Mouse (Mus musculus) ZHBTc4 (cell line): ENCODE measurements around the gene Nadk2.

ENCODE experiments used
- DNase-seq: peaks from one replicate; pipeline ENCODE4 v3.0.0-alpha.2; 2011; ENCODE audit warnings: low read depth, low spot score

Gene Nadk2

DNA sequence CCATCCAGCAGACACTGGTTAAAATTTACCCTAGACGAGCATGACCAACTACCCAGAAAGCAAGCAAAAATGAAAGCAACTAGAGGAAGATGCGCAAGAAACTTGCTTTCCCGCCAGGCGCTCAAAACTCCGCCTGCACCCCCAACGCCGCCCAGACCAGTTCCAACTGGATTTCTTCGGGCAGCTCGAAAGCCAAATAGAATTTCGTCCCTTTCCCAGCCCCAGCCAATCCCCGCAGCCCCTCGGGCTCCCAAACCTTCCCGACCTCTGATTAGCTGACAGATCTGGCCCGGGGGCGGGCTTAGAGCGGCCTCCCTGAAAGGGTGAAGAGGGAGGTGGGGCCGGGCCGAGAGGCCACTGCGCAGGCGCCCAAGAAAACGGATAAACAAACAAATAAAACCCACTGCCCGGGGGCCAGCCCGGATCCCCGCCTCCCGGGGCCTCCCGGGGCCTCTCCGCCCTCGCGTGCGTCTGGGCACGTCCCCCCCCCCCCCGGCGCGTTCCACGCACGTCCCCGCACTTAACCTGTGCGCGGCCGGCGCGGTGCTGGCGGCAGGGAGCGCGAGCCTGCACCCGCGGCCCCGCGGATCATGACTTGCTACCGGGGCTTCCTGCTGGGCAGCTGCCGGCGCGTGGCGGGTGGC is at the start of gene Nadk2:
Gene Nadk2 (plus strand): TSS at position 349 of the 644 bp plus-strand sequence.
- peak; percentile 99 for DNase-seq

DNA sequence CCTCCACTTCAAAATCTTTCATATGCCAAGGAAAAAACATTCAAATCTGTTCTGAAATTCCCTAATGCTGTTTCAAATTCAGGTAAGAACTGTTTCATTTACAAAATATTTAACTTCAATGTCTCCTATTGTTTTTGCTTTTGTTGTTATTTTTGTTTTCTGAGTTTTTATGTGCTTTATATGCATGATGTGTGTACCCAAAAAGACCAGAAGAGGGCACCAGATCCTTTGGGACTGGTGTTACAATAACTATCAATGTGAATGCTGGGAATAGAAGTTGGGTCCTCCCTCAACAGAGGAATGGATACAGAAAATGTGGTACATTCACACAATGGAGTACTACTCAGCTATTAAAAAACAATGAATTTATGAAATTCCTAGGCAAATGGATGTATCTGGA is 15.4 kb upstream of the Nadk2 start:
- DNase-seq, result peak; percentile 38

DNA sequence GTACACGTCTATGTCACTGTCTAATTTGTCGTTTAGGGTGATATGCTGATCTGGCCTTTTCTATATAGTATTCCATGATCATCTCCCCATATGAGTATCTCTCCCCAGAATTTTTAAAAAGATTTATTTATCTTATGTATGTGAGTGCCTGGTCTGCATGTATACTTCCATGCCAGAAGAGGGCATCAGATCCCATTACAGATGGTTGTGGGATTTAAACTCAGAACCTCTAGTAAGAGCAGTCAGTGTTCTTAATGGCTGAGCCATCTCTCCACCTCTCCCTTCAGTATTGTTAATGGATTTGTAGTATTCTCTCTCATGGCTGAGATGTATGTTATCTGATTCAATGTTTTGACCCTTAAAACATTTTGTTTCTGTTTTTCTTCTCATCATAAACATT is 11.2 kb upstream of the Nadk2 start:
- DNase-seq, result no peak

DNA sequence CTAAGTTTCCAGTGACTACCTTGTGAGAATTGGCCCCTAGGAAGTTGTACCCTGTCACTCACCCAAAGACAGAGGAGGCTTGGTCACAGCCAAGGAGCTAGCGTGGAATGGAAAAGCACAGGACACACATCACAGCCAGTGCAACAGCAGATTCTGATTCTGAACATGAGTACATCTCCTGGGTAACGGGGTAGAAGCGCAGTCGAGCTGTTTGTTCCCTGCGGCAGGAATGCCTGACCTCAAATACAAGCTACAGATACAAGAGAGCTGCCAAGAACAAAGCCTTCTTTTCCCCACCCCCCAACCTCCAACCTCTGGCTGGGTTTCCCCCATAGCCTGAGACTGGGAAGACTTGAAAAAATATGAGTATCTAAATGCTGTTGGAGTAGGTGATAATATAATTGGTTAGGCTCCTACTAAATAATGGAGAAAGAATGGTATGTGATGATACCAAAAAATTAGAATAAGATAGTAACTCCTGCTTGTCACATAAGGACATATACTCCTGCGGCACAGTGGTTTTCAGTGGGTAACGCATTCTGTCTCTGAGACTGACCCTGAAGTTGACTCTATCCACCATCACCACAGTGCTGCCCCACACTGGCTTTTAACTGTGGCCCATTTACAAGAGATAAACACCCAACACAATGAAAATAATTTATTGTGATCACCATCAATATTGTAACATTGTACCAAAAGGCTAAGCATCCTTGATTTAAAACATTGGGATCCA is 9.7 kb upstream of the Nadk2 start:
- no peak for DNase-seq

DNA sequence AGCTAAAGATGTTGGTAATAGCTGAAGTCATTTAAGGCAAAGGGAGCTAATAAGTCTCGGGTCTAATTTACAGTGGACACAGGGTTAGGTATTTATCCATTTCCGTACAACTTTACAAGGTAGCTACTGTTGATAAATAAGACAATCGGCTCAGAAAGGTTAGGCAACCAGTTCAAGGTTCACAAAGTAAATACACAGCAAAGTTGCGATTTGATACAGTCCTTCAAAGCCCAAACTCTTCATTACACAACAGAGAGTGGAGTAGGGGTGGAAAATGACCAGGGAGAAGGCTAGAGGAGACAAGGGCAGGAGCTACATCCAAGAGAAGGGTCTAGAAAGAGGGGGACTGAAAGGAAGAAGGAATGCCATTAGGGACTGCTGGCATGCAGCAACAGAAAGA is 2.2 kb upstream of the Nadk2 start:
- no peak for DNase-seq

DNA sequence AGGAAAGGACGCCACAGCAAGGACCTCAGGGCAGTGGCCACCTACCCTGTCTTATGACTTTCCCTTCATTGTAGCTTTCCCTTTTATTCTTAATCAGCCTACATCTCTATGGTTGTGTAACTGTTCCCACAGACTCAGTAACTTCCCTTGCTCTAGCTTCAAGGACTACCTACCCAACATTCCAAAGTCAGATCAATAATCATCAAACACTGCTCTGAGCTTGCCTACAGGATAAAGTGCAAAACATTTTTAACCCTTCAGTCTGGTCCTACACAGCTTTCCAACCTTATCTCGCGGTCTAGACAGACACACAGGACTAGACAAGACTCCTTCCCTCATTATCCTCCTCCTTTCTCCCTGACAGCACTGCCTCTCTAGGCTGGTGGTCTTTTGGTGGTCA is 707 bp upstream of the Nadk2 start:
- DNase-seq, result no peak

DNA sequence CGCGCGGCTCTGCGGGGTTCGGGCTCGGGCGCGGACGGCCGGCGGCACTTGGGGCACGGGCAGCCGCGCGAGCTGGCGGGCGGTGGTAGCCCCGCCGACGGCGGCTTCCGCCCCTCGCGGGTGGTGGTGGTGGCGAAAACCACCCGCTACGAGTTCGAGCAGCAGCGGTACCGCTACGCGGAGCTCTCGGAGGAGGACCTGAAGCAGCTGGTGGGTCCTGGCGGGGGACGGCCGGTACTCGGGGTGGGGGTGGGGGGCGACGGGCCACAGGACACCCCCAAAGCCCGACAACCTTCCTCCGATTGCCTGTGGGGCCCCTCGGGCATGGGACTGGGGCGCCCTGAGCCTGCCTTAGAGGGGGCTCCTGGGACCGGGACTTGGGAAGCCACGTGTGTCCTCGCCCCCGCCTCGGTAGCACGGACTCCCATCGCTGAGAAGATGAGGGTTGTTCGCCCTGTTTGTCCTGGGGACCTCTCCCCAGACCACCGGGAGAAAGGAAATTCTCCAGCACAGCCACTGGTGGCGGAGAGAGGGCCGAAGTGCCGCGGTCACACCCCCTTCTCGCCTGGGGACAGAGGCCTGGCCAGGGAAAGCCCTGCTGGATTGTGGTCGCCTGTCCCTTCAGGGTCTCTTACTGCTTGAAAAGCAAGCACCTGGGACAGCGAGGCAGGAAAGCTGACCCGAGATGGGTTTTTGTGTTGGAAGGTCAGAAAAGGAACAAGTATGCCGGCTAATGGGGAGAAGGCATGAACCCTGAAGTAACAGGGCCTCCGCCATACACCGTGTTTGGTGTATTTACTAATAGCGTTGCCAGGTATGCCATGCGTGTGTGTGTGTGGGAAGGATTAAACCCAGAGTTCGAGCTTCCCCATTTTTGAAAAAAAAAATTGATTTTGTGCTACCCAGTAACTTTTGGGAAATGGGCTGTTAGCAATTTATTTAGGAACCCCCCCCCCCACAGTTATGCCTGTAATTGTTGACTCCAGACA is 790 bp downstream of the Nadk2 start:
- peak; percentile 58 for DNase-seq

DNA sequence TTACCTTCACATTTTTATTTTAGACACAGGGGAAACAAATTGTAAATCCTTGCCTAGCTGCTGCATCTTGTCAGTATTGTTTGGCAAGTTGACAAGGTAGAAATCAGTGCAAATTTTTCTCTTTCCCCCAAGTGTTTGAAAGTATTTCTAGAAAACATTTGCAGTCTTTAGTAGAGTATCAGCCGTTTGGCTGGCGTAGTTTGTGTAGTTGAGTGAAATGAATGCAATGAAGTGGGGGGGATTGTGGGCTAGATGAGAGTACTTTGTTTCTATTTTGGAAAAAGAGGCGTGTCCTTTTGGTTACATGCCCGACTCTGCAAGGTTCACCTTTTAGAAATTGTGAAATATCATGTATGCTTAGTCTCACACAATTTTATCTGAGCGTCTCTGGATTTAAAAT is 1.6 kb downstream of the Nadk2 start:
- DNase-seq, result no peak

DNA sequence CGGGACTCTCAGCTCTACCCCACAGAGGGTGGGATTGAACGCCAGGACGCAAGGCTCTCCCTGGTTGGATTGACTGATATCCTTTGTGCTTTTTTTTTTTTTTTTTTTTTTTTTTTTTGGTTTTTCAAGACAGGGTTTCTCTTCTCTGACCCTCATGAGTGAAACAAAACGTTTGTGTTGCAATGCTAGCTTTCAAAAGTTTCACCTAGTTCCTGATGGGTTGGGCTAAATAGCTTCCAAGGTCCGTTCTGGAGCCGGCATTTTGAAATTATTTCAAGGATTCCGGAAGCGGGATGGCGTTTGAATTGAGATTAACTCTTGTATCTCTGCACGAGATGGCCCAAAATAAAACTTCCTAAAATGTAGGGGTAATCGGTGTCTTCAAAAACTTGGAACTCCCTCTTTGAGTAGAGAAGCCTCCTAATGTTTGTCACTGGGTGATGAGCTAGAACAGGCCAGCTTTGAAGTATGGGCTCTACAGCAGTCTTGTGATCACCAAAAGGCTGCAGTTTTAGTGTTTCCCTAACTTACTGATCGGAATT is 2.1 kb downstream of the Nadk2 start:
- DNase-seq, result no peak

DNA sequence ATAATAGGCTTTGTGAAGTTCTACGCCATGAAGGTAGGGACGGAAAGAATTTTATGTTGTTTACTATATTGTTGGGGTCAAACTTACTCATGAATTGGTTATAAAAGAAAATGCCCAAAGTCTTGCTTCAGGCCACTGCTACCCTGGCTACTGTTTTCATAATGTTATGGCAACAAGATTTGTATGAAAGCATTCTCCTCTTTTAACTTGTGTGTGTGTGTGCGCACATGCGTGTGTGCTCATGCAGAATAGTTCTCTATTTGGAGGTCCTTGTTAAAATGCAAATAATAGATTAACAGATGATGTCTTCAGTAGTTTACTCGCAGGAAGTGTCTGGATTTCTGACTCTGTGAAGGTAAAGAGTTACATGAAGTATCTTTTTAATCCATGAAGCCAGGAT is 2.6 kb downstream of the Nadk2 start:
- no peak for DNase-seq

DNA sequence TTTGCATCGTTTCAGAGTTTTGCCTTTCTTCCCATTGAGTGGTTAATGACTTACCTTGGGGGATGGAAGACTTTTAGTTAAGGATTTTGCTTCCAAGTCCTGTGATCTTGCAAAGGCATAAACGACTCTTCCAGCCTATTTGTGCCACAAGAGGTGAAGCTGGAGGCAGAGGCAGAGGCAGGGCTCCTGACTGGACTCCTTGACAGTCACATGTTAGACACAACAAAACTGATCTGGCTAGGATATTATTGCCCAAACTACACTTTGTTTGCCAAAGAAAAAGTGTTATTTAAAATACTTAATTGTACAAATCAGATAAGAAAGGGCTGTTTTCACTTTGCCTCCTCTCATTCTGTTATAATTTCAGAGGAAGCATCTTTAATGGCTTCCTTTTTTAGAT is 3.1 kb downstream of the Nadk2 start:
- DNase-seq, result no peak

DNA sequence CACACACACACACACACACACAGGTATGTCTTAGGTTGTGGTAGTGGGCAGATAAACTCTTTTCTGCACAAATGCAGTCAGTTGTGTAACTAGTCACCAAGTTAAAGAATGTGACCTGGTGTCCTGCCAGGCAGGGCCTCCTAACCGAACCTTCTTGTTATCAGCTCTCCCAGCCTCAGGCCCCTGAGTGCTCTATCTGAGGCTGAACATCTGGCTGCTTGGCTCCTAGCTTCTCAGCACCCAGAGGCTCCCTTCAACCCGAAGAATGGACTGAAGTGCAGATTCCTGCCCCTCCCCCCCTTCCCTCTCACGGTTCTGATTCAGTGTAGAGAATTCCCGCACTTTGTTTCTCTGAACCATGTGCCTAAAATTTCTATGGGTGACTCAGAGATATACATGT is 3.6 kb downstream of the Nadk2 start:
- DNase-seq, result peak; percentile 46

DNA sequence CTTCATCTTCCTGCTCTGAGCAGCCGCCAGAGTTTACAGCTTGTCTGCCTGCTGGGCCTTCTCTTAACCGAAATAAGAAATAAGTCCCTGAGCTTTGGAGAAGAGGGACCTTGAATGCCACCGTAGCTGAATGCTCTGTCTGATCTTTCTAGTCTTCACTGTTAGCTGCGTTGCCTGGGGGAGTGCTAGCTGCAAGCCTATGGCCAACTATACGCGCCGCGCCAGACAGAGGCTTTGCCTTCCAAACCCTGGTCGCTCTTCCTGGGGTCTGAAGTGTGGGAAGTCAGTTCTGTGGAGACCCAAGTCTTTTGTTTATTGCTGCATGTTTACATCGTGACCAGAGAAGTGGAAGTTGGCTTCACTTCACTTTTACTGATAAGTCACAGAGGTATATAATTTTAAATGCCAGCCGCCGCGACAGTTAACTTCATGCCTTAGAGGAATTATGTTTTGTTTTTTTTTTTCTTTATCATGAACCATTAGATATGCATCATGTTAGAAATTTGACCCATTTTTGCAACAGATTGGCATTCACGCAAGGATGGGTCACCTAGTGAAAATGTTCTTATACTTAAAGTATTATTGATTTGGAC is 4.6 kb downstream of the Nadk2 start:
- DNase-seq, result no peak

DNA sequence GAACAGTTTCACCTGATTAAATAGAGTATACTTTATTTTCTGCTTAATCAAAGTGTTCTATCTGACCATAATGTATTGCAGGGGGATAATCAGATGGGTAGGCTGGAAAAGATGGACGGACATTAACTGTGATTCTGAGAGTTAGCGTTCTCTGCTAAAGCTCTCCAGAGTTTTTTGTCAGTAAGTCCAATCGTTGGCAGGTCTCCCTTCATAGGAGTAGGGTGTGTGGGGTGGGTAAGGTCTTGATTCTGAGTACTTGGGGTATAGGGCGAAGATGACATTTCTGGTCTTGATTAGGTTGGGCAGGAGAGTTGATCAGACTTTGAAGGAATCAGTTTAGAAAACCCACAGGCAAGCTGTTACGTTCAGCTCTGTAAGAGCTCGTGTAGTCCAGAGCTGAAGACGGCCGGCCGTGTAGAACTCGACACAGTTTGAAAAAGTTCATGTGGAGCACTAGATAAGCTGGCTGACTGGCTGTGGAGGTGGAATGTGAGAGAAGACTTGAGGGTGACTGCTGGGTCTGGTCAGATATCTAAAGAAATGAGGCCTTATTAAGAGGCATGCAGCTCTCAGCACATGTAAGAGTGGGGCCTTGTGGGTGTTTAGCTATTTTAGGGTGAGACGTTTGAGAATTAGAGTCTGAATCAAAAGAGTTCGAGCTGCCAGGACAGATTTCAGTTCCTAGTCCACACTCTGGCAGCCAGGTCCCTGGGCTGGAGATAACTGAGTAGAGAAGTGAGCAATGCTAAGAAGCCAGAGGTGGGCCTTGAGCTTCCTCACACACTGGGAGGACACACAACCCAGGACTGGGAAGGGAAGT is 7.6 kb downstream of the Nadk2 start:
- no peak for DNase-seq

DNA sequence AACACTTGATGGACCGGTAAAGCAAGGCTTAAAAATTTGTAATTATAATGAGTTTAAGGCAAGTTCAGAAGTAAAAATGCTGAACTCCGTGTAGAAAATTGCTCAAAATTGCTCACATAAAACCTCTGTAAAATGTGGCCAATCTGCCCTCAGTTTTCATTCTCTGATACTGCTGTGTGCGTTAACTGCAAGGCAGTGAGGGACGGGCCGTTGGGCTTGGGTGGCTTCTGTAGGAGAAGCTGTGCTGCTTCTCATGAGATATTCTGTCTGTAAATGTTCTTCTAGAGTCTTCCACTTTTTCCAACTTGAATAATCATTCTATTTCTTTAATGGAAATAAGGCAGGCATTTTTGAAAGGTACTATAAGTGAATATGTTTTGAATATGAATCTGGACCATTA is 8.6 kb downstream of the Nadk2 start:
- no peak for DNase-seq

DNA sequence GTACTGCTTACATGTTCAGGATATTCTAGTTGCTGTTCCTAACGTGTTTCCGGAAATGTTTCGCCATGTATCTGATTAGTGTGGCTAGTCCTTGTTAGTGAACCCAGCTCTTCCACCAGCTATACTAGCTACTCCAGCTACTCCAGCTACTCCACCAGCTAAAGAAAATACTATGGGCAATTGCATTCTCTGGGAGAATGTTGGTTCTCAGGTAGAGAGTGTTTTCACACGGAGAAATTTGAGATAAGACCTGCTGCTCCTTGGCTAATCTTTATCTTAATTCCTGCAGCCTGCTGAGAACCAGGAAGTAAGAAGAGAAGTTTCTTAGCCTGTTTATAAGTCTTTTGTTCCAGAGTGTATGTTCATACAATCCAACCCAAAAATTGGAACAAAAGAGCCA is 9.1 kb downstream of the Nadk2 start:
- DNase-seq, result no peak

DNA sequence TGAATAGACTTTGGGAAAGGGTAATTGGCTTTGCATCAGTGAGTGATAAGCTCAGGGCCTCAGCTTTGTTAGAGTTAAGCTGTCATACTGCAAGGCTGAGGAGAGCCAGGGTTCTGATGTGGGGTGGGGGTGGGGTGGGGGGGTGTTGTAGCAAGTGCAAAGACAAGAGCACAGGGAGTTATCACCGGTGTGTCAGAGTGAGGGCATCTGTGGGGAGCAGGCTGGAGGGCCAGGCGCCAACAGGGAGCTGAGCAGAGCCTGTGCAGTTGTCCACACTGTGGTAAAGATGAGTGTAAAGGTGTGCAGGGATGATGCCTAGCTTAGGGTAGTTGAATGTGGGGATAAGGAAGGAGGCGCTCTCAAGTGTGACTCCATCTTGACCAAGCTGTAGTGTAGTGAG is 10.2 kb downstream of the Nadk2 start:
- DNase-seq, result no peak

DNA sequence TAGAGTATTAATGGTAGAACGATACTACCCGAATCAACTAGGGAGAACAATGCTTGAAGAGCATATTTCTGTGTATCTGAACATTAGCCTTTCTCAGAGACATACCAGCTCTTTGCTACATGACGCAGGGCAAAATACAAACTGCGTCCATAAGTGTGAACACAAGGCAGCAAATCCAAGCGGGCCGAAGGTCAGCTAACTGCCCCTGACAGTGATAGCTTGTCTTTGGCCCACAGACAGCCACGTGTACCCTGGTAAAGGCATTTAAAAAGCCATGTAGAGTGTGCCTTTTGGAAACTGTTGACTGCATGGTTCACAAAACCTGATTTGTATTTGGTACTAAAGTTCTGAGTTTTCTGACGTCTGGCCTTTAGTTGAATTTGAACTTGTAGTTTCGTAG is 11.7 kb downstream of the Nadk2 start:
- DNase-seq, result no peak

DNA sequence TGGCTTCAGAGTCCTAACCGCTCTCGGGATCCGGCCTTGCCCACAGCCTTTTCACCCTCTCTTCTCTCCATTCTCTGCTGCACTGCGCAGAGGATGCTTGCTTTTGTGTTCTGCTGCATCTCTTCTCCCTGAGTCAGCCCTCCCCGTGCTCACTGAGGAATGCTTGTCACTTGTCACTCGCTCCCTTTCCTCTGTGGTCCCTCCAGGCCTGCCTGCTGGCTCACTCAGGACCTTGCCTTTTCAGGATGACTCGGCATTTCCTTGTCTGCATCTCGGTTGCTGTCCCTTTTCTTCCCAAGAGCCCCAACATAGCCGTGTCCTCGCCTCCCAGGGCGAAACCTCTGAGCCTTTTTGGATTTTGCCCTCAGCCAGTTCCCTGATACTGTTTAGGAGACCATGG is 15.8 kb downstream of the Nadk2 start:
- peak; percentile 75 for DNase-seq

DNA sequence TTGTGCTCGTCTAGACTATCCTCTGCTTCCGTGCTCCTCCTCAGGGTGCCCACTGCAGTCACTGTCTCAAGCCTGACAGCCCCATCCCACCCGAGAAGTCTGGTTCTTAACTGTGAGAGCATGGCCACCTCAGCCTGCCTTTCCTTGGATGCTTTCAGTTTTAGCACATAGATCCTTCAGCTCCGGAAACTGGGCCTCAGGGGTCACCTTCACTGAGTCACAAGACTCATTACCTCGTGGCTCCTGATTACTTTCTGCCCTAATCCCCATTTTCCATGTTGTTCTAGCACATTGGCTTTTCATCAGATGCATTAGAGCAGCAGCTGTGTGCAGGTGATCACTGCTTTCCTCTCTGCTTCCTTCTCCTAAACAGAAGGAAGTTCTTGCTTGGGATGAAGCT is 16.4 kb downstream of the Nadk2 start:
- peak; percentile 70 for DNase-seq
